Mouse (Mus musculus): ENCODE data around the gene Plekha5. TPM values are rescaled to one million over a fixed set of nuclear protein-coding genes. Genes with fewer than 3 reads are reported as not detected.
"Not testable (repeated sequence)": the region's sequence is repeated elsewhere in the genome, so short reads cannot be mapped to it uniquely, and the experiment has no call there.

Gene Plekha5
- total and polyA plus RNA-seq, 2 experiments from 2014 or later: 15.9 to 32.0 TPM

DNA sequence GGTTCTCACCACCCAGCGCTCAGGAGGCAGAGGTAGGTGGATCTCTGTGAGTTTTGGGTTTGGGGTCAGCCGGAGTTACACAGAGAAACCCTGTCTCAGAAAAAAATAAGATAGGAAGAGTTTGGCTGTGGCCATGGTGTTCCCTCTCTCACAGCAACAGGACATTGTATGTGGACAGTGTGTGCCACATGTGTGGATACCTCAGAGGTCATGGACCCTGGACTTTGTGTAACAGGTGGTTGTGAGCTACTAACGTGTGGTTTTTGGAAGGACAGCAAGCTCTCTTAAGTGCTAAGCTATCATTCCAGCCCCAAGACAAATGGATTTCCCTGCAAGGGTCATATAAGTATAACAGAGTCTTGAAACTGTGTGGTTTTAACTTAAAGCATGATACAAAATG lies 151.1 kb downstream of the Plekha5 start:
- Histone ChIP-seq H3K9ac (no peak overlapping the region), H3K27ac (ENCODE audit: low read depth, low read length) (no peak overlapping the region), H3K27me3 (ENCODE audit: insufficient read depth, low read length) (no peaks in the 10 kb centered on the region), H3K4me3 (ENCODE audit: low read depth, low read length) (no peak overlapping the region), H3K9me3 (ENCODE audit: low read length) (no peaks in the 10 kb centered on the region), H3K4me2 (ENCODE audit: low read depth) (no peak overlapping the region), H3K4me1 (ENCODE audit: insufficient read depth) (no peaks in the 10 kb centered on the region), H3K36me3 (ENCODE audit: insufficient read depth) (peaks cover 66% of the 10 kb centered on the region)
- no peak for ATAC-seq
- 91% methylated on average over 3 of the region's 3 CpGs for WGBS
- DNase-seq: no peak
- TF ChIP-seq CTCF (IDR thresholded peaks at IDR 0.05; ENCODE audit: low read depth): no peak

GRCm38 (mm10) chr6:140576133-140576532 lies 152.3 kb downstream of the Plekha5 start:
- no peak overlapping the region for H3K4me2 ChIP-seq (ENCODE audit: low read depth)
- DNase-seq (no peak), ATAC-seq (no peak)
- H3K36me3 ChIP-seq (ENCODE audit: insufficient read depth): peaks cover 60% of the 10 kb centered on the region
- H3K27me3 ChIP-seq (ENCODE audit: insufficient read depth, low read length): no peaks in the 10 kb centered on the region
- H3K9me3 ChIP-seq (ENCODE audit: low read length): no peaks in the 10 kb centered on the region
- H3K4me3 ChIP-seq (ENCODE audit: low read depth, low read length): no peak overlapping the region
- no peak for TF ChIP-seq CTCF (IDR thresholded peaks at IDR 0.05; ENCODE audit: low read depth)
- H3K4me1 ChIP-seq (ENCODE audit: insufficient read depth): no peaks in the 10 kb centered on the region
- H3K27ac ChIP-seq (ENCODE audit: low read depth, low read length): no peak overlapping the region
- H3K9ac ChIP-seq: no peak overlapping the region
- 95% methylated on average over 8 of the region's 8 CpGs for WGBS

DNA sequence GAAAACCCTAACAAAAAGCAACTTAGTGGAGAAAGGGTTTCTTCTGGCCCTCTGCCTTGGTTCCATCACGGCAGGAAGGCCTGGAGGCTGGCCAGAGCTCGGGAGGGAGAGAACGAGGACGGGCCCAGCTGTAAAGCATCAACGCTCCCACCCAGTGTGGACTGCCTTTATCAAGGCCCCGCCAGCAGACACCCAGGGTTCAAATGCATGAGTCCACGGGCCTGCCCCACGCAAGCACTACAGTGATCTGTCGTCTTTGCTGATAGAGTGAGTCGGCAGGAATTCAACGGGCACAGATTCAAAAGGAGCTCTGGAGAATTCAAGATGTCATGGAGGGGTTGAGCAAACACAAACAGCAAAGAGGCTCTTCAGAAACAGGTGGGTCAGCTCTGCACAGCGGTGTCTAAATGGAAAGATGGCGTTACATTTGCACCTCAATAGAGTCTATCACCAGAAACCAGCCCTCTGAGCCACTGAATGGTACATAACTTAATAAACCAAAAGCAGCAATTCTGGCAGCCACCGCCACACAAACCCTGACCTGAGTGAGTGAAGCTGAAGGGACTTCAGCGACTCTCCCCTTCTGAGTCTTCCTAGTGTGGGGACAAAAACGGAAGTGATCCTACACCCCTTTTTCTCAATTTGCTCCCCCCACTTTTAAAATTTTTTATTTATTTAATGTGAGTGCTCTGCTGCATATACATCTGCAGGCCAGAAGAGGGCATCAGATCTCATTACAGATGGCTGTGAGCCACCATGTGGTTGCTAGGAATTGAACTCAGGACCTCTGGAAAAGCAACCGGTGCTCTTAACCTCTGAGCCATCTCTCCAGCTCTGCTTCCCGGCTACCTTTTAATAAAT lies 153.3 kb downstream of the Plekha5 start:
- peak; percentile 35; the same call in 1 of the 2 replicates for TF ChIP-seq CTCF (IDR thresholded peaks at IDR 0.05; ENCODE audit: low read depth)
- Histone ChIP-seq H3K36me3 (ENCODE audit: insufficient read depth) (peaks cover 51% of the 10 kb centered on the region), H3K9me3 (ENCODE audit: low read length) (no peaks in the 10 kb centered on the region), H3K27ac (ENCODE audit: low read depth, low read length) (no peak overlapping the region), H3K4me2 (ENCODE audit: low read depth) (no peak overlapping the region), H3K4me1 (ENCODE audit: insufficient read depth) (no peaks in the 10 kb centered on the region), H3K4me3 (ENCODE audit: low read depth, low read length) (no peak overlapping the region), H3K9ac (no peak overlapping the region), H3K27me3 (ENCODE audit: insufficient read depth, low read length) (no peaks in the 10 kb centered on the region)
- WGBS: 66% methylated on average over 18 of the region's 18 CpGs
- DNase-seq (no peak), ATAC-seq (no peak)

DNA sequence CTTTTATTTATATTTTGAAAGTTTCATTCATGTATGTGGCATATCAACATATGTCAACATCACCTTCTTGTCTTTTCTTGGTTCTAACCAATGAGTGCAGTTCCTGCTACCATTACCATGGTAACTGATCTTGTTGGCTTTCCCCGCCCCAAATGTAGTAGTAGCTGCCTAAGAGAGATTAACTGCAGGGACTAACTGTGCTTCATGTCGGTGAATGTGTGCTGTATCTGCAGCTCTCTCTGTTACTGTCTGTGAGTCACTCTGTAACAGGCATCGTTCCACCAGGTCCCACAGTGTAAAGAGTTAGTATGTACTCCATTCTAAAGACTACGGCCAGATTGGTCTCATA lies 153.9 kb downstream of the Plekha5 start:
- Histone ChIP-seq H3K36me3 (ENCODE audit: insufficient read depth) (peaks cover 53% of the 10 kb centered on the region), H3K27ac (ENCODE audit: low read depth, low read length) (no peak overlapping the region), H3K4me2 (ENCODE audit: low read depth) (no peak overlapping the region), H3K4me1 (ENCODE audit: insufficient read depth) (no peaks in the 10 kb centered on the region), H3K27me3 (ENCODE audit: insufficient read depth, low read length) (no peaks in the 10 kb centered on the region), H3K9ac (no peak overlapping the region), H3K9me3 (ENCODE audit: low read length) (no peaks in the 10 kb centered on the region), H3K4me3 (ENCODE audit: low read depth, low read length) (no peak overlapping the region)
- ATAC-seq: no peak
- no peak for TF ChIP-seq CTCF (IDR thresholded peaks at IDR 0.05; ENCODE audit: low read depth)
- DNase-seq: no peak
- WGBS: 90% methylated on average over 4 of the region's 4 CpGs

GRCm38 (mm10) chr6:140578985-140579384 lies 155.1 kb downstream of the Plekha5 start:
- peaks cover 50% of the 10 kb centered on the region for H3K36me3 ChIP-seq (ENCODE audit: insufficient read depth)
- not testable (repeated sequence) for H3K27ac ChIP-seq (ENCODE audit: low read depth, low read length); ATAC-seq

GRCm38 (mm10) chr6:140580170-140580569 lies 156.3 kb downstream of the Plekha5 start:
- Histone ChIP-seq H3K27me3 (ENCODE audit: insufficient read depth, low read length) (no peaks in the 10 kb centered on the region), H3K27ac (ENCODE audit: low read depth, low read length) (no peak overlapping the region), H3K4me1 (ENCODE audit: insufficient read depth) (no peaks in the 10 kb centered on the region), H3K4me3 (ENCODE audit: low read depth, low read length) (no peak overlapping the region), H3K36me3 (ENCODE audit: insufficient read depth) (peaks cover 41% of the 10 kb centered on the region), H3K4me2 (ENCODE audit: low read depth) (no peak overlapping the region), H3K9ac (no peak overlapping the region), H3K9me3 (ENCODE audit: low read length) (no peaks in the 10 kb centered on the region)
- DNase-seq (no peak), ATAC-seq (no peak)
- WGBS: 94% methylated on average over 4 of the region's 4 CpGs
- TF ChIP-seq CTCF (IDR thresholded peaks at IDR 0.05; ENCODE audit: low read depth): no peak

More at GRCm38 (mm10) chr6:140578985-140579384, 155.1 kb downstream of the Plekha5 start:
- H3K4me3 ChIP-seq (ENCODE audit: low read depth, low read length); H3K9me3 ChIP-seq (ENCODE audit: low read length); H3K4me2 ChIP-seq (ENCODE audit: low read depth); H3K4me1 ChIP-seq (ENCODE audit: insufficient read depth); H3K27me3 ChIP-seq (ENCODE audit: insufficient read depth, low read length); H3K9ac ChIP-seq; DNase-seq: not testable (repeated sequence)

- Histone ChIP-seq H3K4me1 (ENCODE audit: insufficient read depth) (no peaks in the 10 kb centered on the region), H3K4me3 (ENCODE audit: low read depth, low read length) (no peak overlapping the region), H3K27me3 (ENCODE audit: insufficient read depth, low read length) (no peaks in the 10 kb centered on the region), H3K4me2 (ENCODE audit: low read depth) (no peak overlapping the region), H3K9me3 (ENCODE audit: low read length) (no peaks in the 10 kb centered on the region), H3K36me3 (ENCODE audit: insufficient read depth) (peaks cover 59% of the 10 kb centered on the region), H3K9ac (no peak overlapping the region), H3K27ac (ENCODE audit: low read depth, low read length) (no peak overlapping the region)
- WGBS: 84% methylated on average over 8 of the region's 8 CpGs
- no peak for ATAC-seq
- DNase-seq: no peak
- TF ChIP-seq CTCF (IDR thresholded peaks at IDR 0.05; ENCODE audit: low read depth): no peak
These were observed 162.9 kb downstream of the Plekha5 start for GRCm38 (mm10) chr6:140586714-140587259.

Measured in forebrain, postnatal 0 days (tissue).